Mouse (Mus musculus) forebrain, postnatal 0 days (tissue): Measurements from ENCODE around the gene Dynll1. TPM values are rescaled to one million over a fixed set of nuclear protein-coding genes. Genes with fewer than 3 reads are reported as not detected.

Experiments used
- ATAC-seq: fragments of 200-750 bp; cut with Nextera tagmentation; 2 replicates; pipeline ENCODE4 v1.8.0; 2017; ENCODE audit warnings: mild to moderate bottlenecking, moderate library complexity
- DNase-seq: peaks from one replicate; pipeline ENCODE4 v3.0.0-alpha.2; 2015
- H3K27ac ChIP-seq: fragments of 300-500 bp; sonication (generic); 2 replicates; pipeline ENCODE4 v1.5.1; 2014; ENCODE audit warnings: low read depth, mild to moderate bottlenecking, antibody characterized with exemption, low read length, moderate library complexity, mixed read lengths
- H3K27me3 ChIP-seq: fragments of 300-500 bp; sonication (generic); 2 replicates; pipeline ENCODE4 v1.6.1; 2014; ENCODE audit warnings: mild to moderate bottlenecking, low read length, mixed read lengths; ENCODE audit not compliant: insufficient read depth
- H3K36me3 ChIP-seq: fragments of 300-500 bp; sonication (generic); 2 replicates; pipeline ENCODE4 v1.6.1; 2014; ENCODE audit warnings: mild to moderate bottlenecking, moderate library complexity; ENCODE audit not compliant: insufficient read depth
- H3K4me1 ChIP-seq: fragments of 300-500 bp; sonication (generic); 2 replicates; pipeline ENCODE4 v1.6.1; 2014; ENCODE audit warnings: antibody characterized with exemption; ENCODE audit not compliant: insufficient read depth
- H3K4me2 ChIP-seq: fragments of 300-500 bp; sonication (generic); 2 replicates; pipeline ENCODE4 v1.6.1; 2014; ENCODE audit warnings: low read depth, mild to moderate bottlenecking, moderate library complexity
- H3K4me3 ChIP-seq: fragments of 300-500 bp; sonication (generic); 2 replicates; pipeline ENCODE4 v1.5.1; 2014; ENCODE audit warnings: low read depth, low read length, mixed read lengths
- H3K9ac ChIP-seq: fragments of 300-500 bp; sonication (generic); 2 replicates; pipeline ENCODE4 v1.6.1; 2014; ENCODE audit warnings: mild to moderate bottlenecking
- H3K9me3 ChIP-seq: fragments of 300-500 bp; sonication (generic); 2 replicates; pipeline ENCODE4 v1.6.1; 2016; ENCODE audit warnings: low read length
- CTCF ChIP-seq: sonication (generic); IDR thresholded peaks from 2 replicates; pipeline ENCODE4 v1.5.1; 2016; ENCODE audit warnings: antibody characterized with exemption, control low read depth, low read depth
- WGBS: fragments of 180-500 bp; shearing (Covaris S2); extraction: QIAGEN DNeasy Blood & Tissue Kit; methylation state at CpG from one replicate; pipeline ENCODE4 v1.1.7; 2014; 5-methylcytosine and 5-hydroxymethylcytosine counted together
- polyA plus RNA-seq: library from polyadenylated mRNA; unstranded; fragments of >200 nt; fragmentation: Nextera tagmentation; extraction: Ambion mirVana; gene quantifications from 2 replicates; pipeline ENCODE4 v1.2.1, GENCODE M21; 2015
- total RNA-seq: library from RNA; depleted of rRNA; stranded (reverse); fragments of >200 nt; gene quantifications from 2 replicates; pipeline ENCODE4 v1.2.3, GENCODE M21; 2014

The Dynll1 gene
- total and polyA plus RNA-seq, 2 experiments from 2014 or later, result 259 to 1,192 TPM

DNA sequence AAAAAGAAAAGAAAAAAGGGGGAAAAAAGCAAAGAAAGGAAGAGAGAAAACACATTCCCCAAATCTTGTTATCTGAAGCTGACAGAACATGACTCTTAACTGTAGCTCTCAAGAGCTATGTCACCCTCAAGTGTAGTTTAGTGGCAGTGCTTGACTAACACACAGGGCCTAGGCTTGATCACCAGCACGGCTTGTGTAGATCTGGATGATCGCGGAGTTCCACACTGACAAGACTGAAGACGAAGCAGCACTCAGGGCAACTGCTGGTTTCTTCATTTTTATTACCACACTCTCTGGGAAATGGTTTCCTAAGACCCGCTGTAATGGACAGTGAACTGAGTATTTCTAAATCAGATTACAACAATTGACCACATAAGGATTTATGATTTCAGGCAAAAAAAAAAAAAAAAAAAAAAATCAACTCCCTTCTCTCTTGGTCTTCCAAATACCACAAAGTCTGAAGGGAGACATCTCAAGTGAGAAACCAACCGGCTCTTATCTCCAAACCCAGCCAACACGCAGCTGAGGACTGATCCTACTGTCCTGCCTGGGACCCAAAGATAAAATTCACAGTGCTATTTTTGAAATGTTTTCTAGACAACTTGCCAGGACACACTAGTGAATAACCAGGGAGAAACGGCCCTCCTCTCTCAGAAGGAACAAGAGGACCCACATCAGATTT, 33.9 kb downstream of the Dynll1 start:
- no peaks in the 10 kb centered on the region for H3K9me3 ChIP-seq
- no peaks in the 10 kb centered on the region for H3K27me3 ChIP-seq
- peaks cover 15% of the 10 kb centered on the region for H3K36me3 ChIP-seq
- H3K27ac ChIP-seq, result no peak overlapping the region
- DNase-seq, result no peak
- no peak for ATAC-seq
- no peak overlapping the region for H3K9ac ChIP-seq
- no peak for TF ChIP-seq CTCF
- WGBS, result 88% methylated on average over 8 of the region's 8 CpGs
- H3K4me1 ChIP-seq, result peaks cover 18% of the 10 kb centered on the region
- no peak overlapping the region for H3K4me2 ChIP-seq
- no peak overlapping the region for H3K4me3 ChIP-seq

DNA sequence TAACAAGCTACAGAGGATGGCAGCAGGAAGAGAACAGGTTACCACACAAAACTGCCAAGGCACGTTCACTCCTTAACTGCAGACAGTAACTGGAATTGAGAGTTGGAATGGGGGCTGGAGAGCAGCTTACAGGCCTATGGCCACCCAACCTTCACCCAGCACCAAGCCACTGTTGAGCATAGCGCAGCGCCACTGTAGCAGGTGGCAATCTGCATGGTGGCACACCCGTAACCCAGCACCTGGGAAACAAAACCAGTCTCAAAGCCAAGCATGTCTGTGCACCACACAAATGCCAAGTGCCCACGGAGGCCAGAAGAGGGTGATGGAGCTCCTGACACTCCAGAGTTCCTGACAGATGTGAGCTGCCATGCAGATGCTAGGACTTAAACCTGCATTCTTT, 34.5 kb downstream of the Dynll1 start:
- no peak overlapping the region for H3K27ac ChIP-seq
- H3K36me3 ChIP-seq, result peaks cover 15% of the 10 kb centered on the region
- H3K4me1 ChIP-seq, result peaks cover 18% of the 10 kb centered on the region
- ATAC-seq (no peak), DNase-seq (no peak)
- 91% methylated on average over 5 of the region's 5 CpGs for WGBS
- no peak overlapping the region for H3K4me2 ChIP-seq
- H3K9ac ChIP-seq, result no peak overlapping the region
- TF ChIP-seq CTCF, result no peak
- H3K9me3 ChIP-seq, result no peaks in the 10 kb centered on the region
- H3K4me3 ChIP-seq, result no peak overlapping the region
- no peaks in the 10 kb centered on the region for H3K27me3 ChIP-seq

DNA sequence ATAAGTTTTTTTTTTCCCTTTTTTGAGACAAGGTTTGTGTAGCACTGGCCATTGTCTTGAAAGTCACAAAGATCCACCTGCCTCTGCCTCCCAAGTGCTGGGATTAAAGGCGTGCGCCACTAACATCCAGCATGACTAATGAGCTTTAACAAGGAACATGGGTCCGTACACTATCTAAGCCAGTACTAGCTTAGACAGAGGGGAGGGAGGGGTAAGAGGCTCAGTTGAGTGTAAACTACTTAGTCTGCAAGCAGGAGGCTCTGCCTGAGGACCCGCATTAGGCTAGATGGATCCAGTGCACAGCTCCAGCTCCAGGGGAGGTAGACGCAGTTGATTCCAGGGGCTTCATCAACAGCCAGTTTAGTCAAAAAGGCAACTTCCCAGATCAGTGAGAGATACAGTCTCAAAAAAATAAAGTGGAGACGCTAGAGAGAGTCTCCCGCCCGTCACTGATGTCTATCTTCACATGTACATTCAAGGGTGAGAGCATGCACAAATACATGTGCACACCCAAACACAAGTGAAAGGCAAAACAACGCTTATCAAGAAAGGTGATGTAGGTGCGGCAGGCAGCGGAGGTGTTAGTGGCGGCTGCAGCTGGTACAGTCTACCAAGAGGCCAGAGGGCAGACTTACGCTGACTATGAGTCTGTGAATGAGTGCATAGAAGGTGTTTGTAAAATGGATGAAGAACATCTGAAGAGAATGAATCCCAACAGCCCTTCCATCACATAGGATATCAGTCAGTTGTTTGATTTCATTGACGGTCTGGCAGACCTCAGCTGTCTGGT, 38.1 kb downstream of the Dynll1 start:
- Histone ChIP-seq H3K27me3 (no peaks in the 10 kb centered on the region), H3K4me2 (no peak overlapping the region), H3K4me1 (no peaks in the 10 kb centered on the region), H3K36me3 (peaks cover 27% of the 10 kb centered on the region), H3K9me3 (no peaks in the 10 kb centered on the region), H3K9ac (no peak overlapping the region), H3K27ac (no peak overlapping the region), H3K4me3 (no peak overlapping the region)
- ATAC-seq (no peak), DNase-seq (no peak)
- 89% methylated on average over 14 of the region's 14 CpGs for WGBS
- TF ChIP-seq CTCF, result no peak

DNA sequence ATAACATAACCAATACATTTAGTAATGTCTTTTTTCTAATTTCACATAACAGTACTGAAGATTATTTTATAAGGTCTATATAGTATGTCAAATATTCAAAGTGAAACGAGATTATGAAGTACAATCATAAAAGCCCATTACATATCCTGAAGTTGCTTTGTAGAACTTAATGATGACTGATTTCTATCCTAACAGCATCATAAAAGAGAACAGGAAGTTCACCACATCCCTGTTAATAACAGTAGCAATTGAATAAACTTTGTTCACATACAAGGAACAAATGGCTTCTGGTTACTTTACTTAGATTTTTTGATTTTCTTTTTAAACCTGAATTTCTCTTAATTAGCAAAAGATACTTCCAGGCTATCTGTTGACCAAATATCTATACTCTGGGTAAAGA, 38.9 kb downstream of the Dynll1 start:
- H3K4me1 ChIP-seq, result no peaks in the 10 kb centered on the region
- H3K9ac ChIP-seq, result no peak overlapping the region
- no peaks in the 10 kb centered on the region for H3K27me3 ChIP-seq
- DNase-seq (no peak), ATAC-seq (no peak)
- H3K9me3 ChIP-seq, result no peaks in the 10 kb centered on the region
- H3K4me3 ChIP-seq, result no peak overlapping the region
- H3K27ac ChIP-seq, result no peak overlapping the region
- no peak for TF ChIP-seq CTCF
- no peak overlapping the region for H3K4me2 ChIP-seq
- H3K36me3 ChIP-seq, result peaks cover 35% of the 10 kb centered on the region
- 82% methylated on average over 1 of the region's 1 CpGs for WGBS

DNA sequence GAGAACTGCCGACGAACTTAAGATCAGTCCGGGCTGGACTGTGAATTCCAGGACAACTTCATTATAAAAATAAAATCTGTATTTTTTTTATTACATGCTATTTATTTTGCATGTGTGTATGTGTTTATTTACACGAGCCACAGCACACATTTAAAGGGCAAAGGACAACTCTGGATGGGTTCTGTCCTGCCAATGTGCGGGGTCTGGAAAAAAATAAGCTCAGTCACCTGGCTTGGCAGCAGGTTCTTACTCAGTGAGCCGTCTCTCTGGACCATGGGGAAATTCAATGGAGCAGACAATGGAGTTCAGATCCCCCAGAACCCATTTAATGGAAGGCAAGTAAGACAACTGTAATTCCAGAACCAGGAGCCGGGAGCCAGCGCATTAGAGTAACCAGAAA, 39.7 kb downstream of the Dynll1 start:
- H3K9ac ChIP-seq, result no peak overlapping the region
- H3K4me3 ChIP-seq, result no peak overlapping the region
- H3K27ac ChIP-seq, result no peak overlapping the region
- peaks cover 42% of the 10 kb centered on the region for H3K36me3 ChIP-seq
- ATAC-seq, result no peak
- WGBS, result 85% methylated on average over 8 of the region's 8 CpGs
- no peaks in the 10 kb centered on the region for H3K4me1 ChIP-seq
- H3K9me3 ChIP-seq, result no peaks in the 10 kb centered on the region
- no peak for DNase-seq
- H3K4me2 ChIP-seq, result no peak overlapping the region
- H3K27me3 ChIP-seq, result no peaks in the 10 kb centered on the region
- no peak for TF ChIP-seq CTCF

DNA sequence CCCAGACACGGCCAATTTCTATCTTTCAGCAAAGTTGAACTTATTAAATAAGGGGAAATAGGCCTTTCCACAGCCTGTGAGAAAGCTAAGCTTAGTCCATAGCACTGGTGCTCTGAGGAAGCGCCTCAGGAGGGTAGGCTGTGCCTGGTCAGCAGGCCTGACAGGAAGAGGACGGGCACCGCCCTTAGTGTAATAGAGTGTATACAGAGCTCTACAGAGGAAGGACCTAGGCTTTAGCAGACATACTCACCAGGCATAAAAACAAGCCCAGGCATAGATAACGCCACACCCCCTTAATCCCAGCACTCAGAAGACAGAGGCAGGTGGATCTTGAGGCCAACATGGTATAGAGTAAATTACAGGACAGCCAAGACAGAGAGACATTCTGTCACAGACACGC, 40.4 kb downstream of the Dynll1 start:
- Histone ChIP-seq H3K36me3 (peaks cover 50% of the 10 kb centered on the region), H3K9me3 (no peaks in the 10 kb centered on the region), H3K4me3 (no peak overlapping the region), H3K27ac (no peak overlapping the region), H3K4me1 (no peaks in the 10 kb centered on the region), H3K9ac (no peak overlapping the region), H3K27me3 (no peaks in the 10 kb centered on the region), H3K4me2 (no peak overlapping the region)
- no peak for TF ChIP-seq CTCF
- WGBS, result 92% methylated on average over 6 of the region's 6 CpGs
- DNase-seq (no peak), ATAC-seq (no peak)

DNA sequence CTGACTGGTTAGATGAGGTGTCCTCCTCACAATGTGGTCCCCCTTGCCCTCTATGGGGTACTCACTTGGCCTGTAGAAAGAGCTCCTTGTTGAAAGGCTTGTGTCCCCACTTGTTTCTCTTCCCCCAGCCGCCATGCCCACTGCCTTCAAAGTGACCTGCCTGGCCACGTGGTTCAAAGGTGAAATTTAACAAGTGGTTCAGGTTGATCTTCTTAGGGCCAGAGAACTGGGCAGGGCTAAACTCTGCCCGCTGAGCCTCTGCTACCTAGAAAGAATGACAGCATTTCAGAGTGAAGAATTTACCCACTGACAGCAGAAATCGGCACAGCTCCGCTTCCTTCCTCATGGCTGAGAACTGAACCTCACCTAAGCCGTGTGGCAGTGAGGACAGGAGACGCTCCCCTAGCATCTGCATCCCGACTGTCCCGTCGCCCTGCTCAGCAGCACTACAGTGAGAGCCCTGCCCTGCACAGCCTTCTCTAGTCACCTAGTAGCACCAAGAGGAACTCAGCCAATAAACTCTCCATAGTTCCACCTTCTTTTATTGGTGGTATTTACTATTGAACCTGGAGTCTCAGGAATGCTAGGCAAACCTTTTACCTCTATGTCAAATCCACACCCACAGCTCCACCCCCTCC, 43.8 kb downstream of the Dynll1 start:
- Histone ChIP-seq H3K36me3 (peaks cover 57% of the 10 kb centered on the region), H3K9me3 (no peaks in the 10 kb centered on the region), H3K4me2 (no peak overlapping the region), H3K9ac (no peak overlapping the region), H3K4me3 (no peak overlapping the region), H3K27ac (no peak overlapping the region), H3K4me1 (no peaks in the 10 kb centered on the region), H3K27me3 (no peaks in the 10 kb centered on the region)
- 94% methylated on average over 10 of the region's 10 CpGs for WGBS
- no peak for DNase-seq
- TF ChIP-seq CTCF, result no peak
- no peak for ATAC-seq
